Mouse (Mus musculus): ENCODE data around the gene Spx. TPM values are rescaled to one million over a fixed set of nuclear protein-coding genes. Genes with fewer than 3 reads are reported as not detected.

Gene Spx
- 3.6 TPM for total RNA-seq (2023)

GRCm38 (mm10) chr6:142412906-142413491, at the start of gene Spx:
Gene Spx (plus strand): TSS chr6:142413441.

GRCm38 (mm10) chr6:142387011-142387754, 26.1 kb upstream of the Spx start, which contains the start of the genes Recql and Golt1b:
Gene Recql (minus strand): TSS chr6:142387087.
Gene Golt1b (plus strand): TSS chr6:142387221.

Other genes with a start within 250 kb of the Spx start
- gene Slco1a6, start 204.9 kb upstream of the Spx start, total RNA-seq (2023) = 4.0 TPM
- not detected for gene Iapp, start 115.0 kb upstream of the Spx start, total RNA-seq (2023)
- gene Slco1a5, start 90.5 kb upstream of the Spx start, total RNA-seq (2023) = not detected
- 31.7 TPM for gene Pyroxd1, start 67.8 kb upstream of the Spx start, total RNA-seq (2023)
- 23.8 TPM for gene Recql, start 26.4 kb upstream of the Spx start, total RNA-seq (2023)
- gene Golt1b, start 26.2 kb upstream of the Spx start, total RNA-seq (2023) = 31.1 TPM
- not detected for gene Gys2, start 59.7 kb downstream of the Spx start, total RNA-seq (2023)
- gene Ldhb, start 94.5 kb downstream of the Spx start, total RNA-seq (2023) = 35.8 TPM
- gene Kcnj8, start 158.2 kb downstream of the Spx start, total RNA-seq (2023) = 0.32 TPM

Measured in CD4-positive naive resting alpha-beta T cell, adult 76 days (primary cell).